Comparison of ENCODE assay signal across 7 mouse cellular contexts in the genomic region with DNA sequence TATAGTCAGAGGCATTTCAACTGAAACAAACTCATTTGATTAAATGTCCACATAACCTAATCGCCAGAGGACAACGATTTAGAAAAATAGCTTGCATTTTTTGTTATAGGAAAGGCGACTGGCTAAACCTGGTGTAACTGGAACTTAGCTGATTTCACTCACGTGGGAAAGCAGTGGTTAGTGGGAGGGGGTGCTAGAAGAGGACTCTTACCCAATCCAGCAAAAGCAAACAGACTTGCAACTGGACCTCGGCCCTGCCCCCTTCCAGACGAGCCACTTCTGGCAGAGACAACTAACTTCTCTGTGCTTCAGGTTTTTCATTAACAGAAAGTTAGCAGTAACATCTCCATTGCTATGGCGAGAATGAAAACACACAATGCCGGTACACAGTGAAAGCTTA. TPM values are rescaled to one million over a fixed set of nuclear protein-coding genes. Genes with fewer than 3 reads are reported as not detected.
DNase-seq lines count a peak whose midpoint lies in the region; ATAC-seq and TF ChIP-seq lines count a peak whose summit lies in the region.

No protein-coding gene starts in this region.

- H3K4me3 ChIP-seq in ES-Bruce4 (ENCODE audit: low read depth, low read length) = peak overlapping the region; percentile 79; the same call in 1 of the 2 replicates
- H3K4me3 ChIP-seq in hindbrain, embryonic 15.5 days = peak overlapping the region; percentile 65
- peak overlapping the region; percentile 96 for H3K4me3 ChIP-seq in liver, embryonic 11.5 days (ENCODE audit: low read depth, low read length)
- peak overlapping the region; percentile 96 for H3K4me3 ChIP-seq in neural tube, embryonic 13.5 days

- no peak overlapping the region for H3K27ac ChIP-seq in ES-Bruce4 (ENCODE audit: insufficient read depth, low read length)
- no peak overlapping the region for H3K27ac ChIP-seq in hindbrain, embryonic 15.5 days (replicated peaks)
- peak overlapping the region; percentile 44; the same call in 1 of the 2 replicates for H3K27ac ChIP-seq in liver, embryonic 11.5 days (ENCODE audit: low read depth, low read length)
- H3K27ac ChIP-seq in neural tube, embryonic 13.5 days (replicated peaks) = no peak overlapping the region

- peak; percentile 40 for DNase-seq in R1 (ENCODE audit: low read depth, low spot score)
- no peak for DNase-seq in liver, embryonic 11.5 days (ENCODE audit: low spot score)

- peaks cover 6% of the 10 kb centered on the region; the same call in 1 of the 2 replicates for H3K36me3 ChIP-seq in ES-Bruce4 (ENCODE audit: control insufficient read depth, insufficient read depth, low read length, poor library complexity, severe bottlenecking)
- H3K36me3 ChIP-seq in hindbrain, embryonic 15.5 days = 0 out of 2 replicates have a peak, but pooled peaks cover 8% of the 10 kb centered on the region
- H3K36me3 ChIP-seq in liver, embryonic 11.5 days (ENCODE audit: control insufficient read depth, insufficient read depth, low read length) = peaks cover 9% of the 10 kb centered on the region; the same call in 1 of the 2 replicates
- H3K36me3 ChIP-seq in neural tube, embryonic 13.5 days = peaks cover 37% of the 10 kb centered on the region

- 41% methylated on average over 8 of the region's 8 CpGs for WGBS in hindbrain, embryonic 15.5 days
- WGBS in liver, embryonic 11.5 days = 37% methylated on average over 8 of the region's 8 CpGs
- WGBS in neural tube, embryonic 13.5 days = 43% methylated on average over 8 of the region's 8 CpGs

- no peaks in the 10 kb centered on the region for H3K9me3 ChIP-seq in ES-Bruce4 (replicated peaks; ENCODE audit: control insufficient read depth, insufficient read depth, low read length, poor library complexity, severe bottlenecking)
- H3K9me3 ChIP-seq in hindbrain, embryonic 15.5 days = no peaks in the 10 kb centered on the region
- no peaks in the 10 kb centered on the region for H3K9me3 ChIP-seq in liver, embryonic 11.5 days (ENCODE audit: control insufficient read depth, low read length)
- H3K9me3 ChIP-seq in neural tube, embryonic 13.5 days = no peaks in the 10 kb centered on the region

- no peak for ATAC-seq in hindbrain, embryonic 15.5 days (ENCODE audit: low FRiP score, low read depth)
- ATAC-seq in liver, embryonic 11.5 days (replicated peaks; ENCODE audit: low FRiP score) = no peak
- no peak for ATAC-seq in neural tube, embryonic 13.5 days (ENCODE audit: low read depth)
- ATAC-seq in megakaryocyte-erythroid progenitor cell, adult 5-6 weeks (replicated peaks; ENCODE audit: low FRiP score, low TSS enrichment, poor library complexity, severe bottlenecking) = no peak
- ATAC-seq in erythroid progenitor cell, adult 5-6 weeks (replicated peaks; ENCODE audit: low FRiP score, poor library complexity, severe bottlenecking) = no peak

- no peak for TF ChIP-seq EP300 in ES-Bruce4 (IDR thresholded peaks at IDR 0.05; ENCODE audit: insufficient read depth, low read depth, low read length)

- H3K4me2 ChIP-seq in hindbrain, embryonic 15.5 days = peak overlapping the region; percentile 61
- peak overlapping the region; percentile 77 for H3K4me2 ChIP-seq in liver, embryonic 11.5 days
- H3K4me2 ChIP-seq in neural tube, embryonic 13.5 days = peak overlapping the region; percentile 88

- H3K4me1 ChIP-seq in ES-Bruce4 (ENCODE audit: control insufficient read depth, insufficient read depth, low read length) = peaks cover 3% of the 10 kb centered on the region
- H3K4me1 ChIP-seq in hindbrain, embryonic 15.5 days (replicated peaks) = peaks cover 41% of the 10 kb centered on the region
- H3K4me1 ChIP-seq in liver, embryonic 11.5 days (replicated peaks; ENCODE audit: control insufficient read depth, insufficient read depth, low read length) = peaks cover 19% of the 10 kb centered on the region
- peaks cover 56% of the 10 kb centered on the region for H3K4me1 ChIP-seq in neural tube, embryonic 13.5 days (replicated peaks)

- no peak for TF ChIP-seq CTCF in ES-Bruce4 (IDR thresholded peaks at IDR 0.05; ENCODE audit: low read depth, low read length)

- no peaks in the 10 kb centered on the region for H3K27me3 ChIP-seq in ES-Bruce4 (ENCODE audit: control insufficient read depth, insufficient read depth, low read length, poor library complexity, severe bottlenecking)
- no peaks in the 10 kb centered on the region for H3K27me3 ChIP-seq in hindbrain, embryonic 15.5 days
- H3K27me3 ChIP-seq in liver, embryonic 11.5 days (replicated peaks; ENCODE audit: control insufficient read depth, insufficient read depth, low read length) = no peaks in the 10 kb centered on the region
- no peaks in the 10 kb centered on the region for H3K27me3 ChIP-seq in neural tube, embryonic 13.5 days

- H3K9ac ChIP-seq in ES-Bruce4 (ENCODE audit: low read depth, poor library complexity, severe bottlenecking) = peak overlapping the region; percentile 93
- H3K9ac ChIP-seq in hindbrain, embryonic 15.5 days = peak overlapping the region; percentile 69; the same call in 1 of the 2 replicates
- peak overlapping the region; percentile 97 for H3K9ac ChIP-seq in liver, embryonic 11.5 days (ENCODE audit: low read depth, low read length)
- H3K9ac ChIP-seq in neural tube, embryonic 13.5 days = peak overlapping the region; percentile 93

- no peak for TF ChIP-seq POLR2A in ES-Bruce4 (IDR thresholded peaks at IDR 0.05; ENCODE audit: insufficient read depth, low read length)

RNA-seq across cellular contexts. Expression of a gene that starts 1.2 kb away (rescaled TPM):
- polyA plus RNA-seq in ES-Bruce4 (2011; ENCODE audit: insufficient read depth, insufficient read length, low read depth, missing spikeins) = 51.9 TPM in 2 replicates
- polyA plus RNA-seq in hindbrain, embryonic 15.5 days (2015; fragmentation: Nextera tagmentation; extraction: Ambion mirVana) = 126 and 131 TPM in 2 replicates
- 145 and 148 TPM in 2 replicates for polyA plus RNA-seq in liver, embryonic 11.5 days (2014; fragmentation: Nextera tagmentation; extraction: Ambion mirVana)
- 130 and 132 TPM in 2 replicates for polyA plus RNA-seq in neural tube, embryonic 13.5 days (2015; fragmentation: Nextera tagmentation; extraction: Ambion mirVana)
- 77.1 and 79.8 TPM in 2 replicates for total RNA-seq in megakaryocyte-erythroid progenitor cell, adult 5-6 weeks (2014; fragmentation: Nextera tagmentation)
- total RNA-seq in megakaryocyte-erythroid progenitor cell, adult 5-6 weeks (2017) = 34.1 and 53.7 TPM in 2 replicates
- total RNA-seq in erythroid progenitor cell, adult 5-6 weeks (2015; ENCODE audit: low replicate concordance) = 16.9 and 27.2 TPM in 2 replicates
- 8.0 and 31.8 TPM in 2 replicates for total RNA-seq in erythroid progenitor cell, adult 5-6 weeks (2017; ENCODE audit: low replicate concordance)

RNA-seq across cellular contexts. Expression of a gene that starts 1.3 kb away (rescaled TPM):
- polyA plus RNA-seq in ES-Bruce4 (2011; ENCODE audit: insufficient read depth, insufficient read length, low read depth, missing spikeins) = 36.2 and 37.1 TPM in 2 replicates
- 131 TPM in 2 replicates for polyA plus RNA-seq in hindbrain, embryonic 15.5 days (2015; fragmentation: Nextera tagmentation; extraction: Ambion mirVana)
- polyA plus RNA-seq in liver, embryonic 11.5 days (2014; fragmentation: Nextera tagmentation; extraction: Ambion mirVana) = 81.1 and 85.3 TPM in 2 replicates
- polyA plus RNA-seq in neural tube, embryonic 13.5 days (2015; fragmentation: Nextera tagmentation; extraction: Ambion mirVana) = 190 and 197 TPM in 2 replicates
- total RNA-seq in megakaryocyte-erythroid progenitor cell, adult 5-6 weeks (2014; fragmentation: Nextera tagmentation) = 3.8 and 5.6 TPM in 2 replicates
- total RNA-seq in megakaryocyte-erythroid progenitor cell, adult 5-6 weeks (2017) = 1.2 and 5.5 TPM in 2 replicates
- total RNA-seq in erythroid progenitor cell, adult 5-6 weeks (2015; ENCODE audit: low replicate concordance) = 2.1 and 9.4 TPM in 2 replicates
- total RNA-seq in erythroid progenitor cell, adult 5-6 weeks (2017; ENCODE audit: low replicate concordance) = 3.3 and 6.9 TPM in 2 replicates

RNA-seq across cellular contexts. Expression of a gene that starts 15.4 kb away (rescaled TPM):
- polyA plus RNA-seq in ES-Bruce4 (2011; ENCODE audit: insufficient read depth, insufficient read length, low read depth, missing spikeins) = 0.42 and 0.55 TPM in 2 replicates
- polyA plus RNA-seq in hindbrain, embryonic 15.5 days (2015; fragmentation: Nextera tagmentation; extraction: Ambion mirVana) = 0.43 and 0.49 TPM in 2 replicates
- 0.62 and 0.68 TPM in 2 replicates for polyA plus RNA-seq in liver, embryonic 11.5 days (2014; fragmentation: Nextera tagmentation; extraction: Ambion mirVana)
- polyA plus RNA-seq in neural tube, embryonic 13.5 days (2015; fragmentation: Nextera tagmentation; extraction: Ambion mirVana) = 0.45 and 0.63 TPM in 2 replicates
- total RNA-seq in megakaryocyte-erythroid progenitor cell, adult 5-6 weeks (2014; fragmentation: Nextera tagmentation) = 1.7 TPM in 1 of 2 replicates, not detected in the other
- not detected in 2 replicates for total RNA-seq in megakaryocyte-erythroid progenitor cell, adult 5-6 weeks (2017)
- not detected in 2 replicates for total RNA-seq in erythroid progenitor cell, adult 5-6 weeks (2015; ENCODE audit: low replicate concordance)
- total RNA-seq in erythroid progenitor cell, adult 5-6 weeks (2017; ENCODE audit: low replicate concordance) = not detected in 2 replicates

RNA-seq across cellular contexts. Expression of a gene that starts 23.2 kb away (rescaled TPM):
- polyA plus RNA-seq in ES-Bruce4 (2011; ENCODE audit: insufficient read depth, insufficient read length, low read depth, missing spikeins) = 15.3 and 15.4 TPM in 2 replicates
- 16.2 and 18.4 TPM in 2 replicates for polyA plus RNA-seq in hindbrain, embryonic 15.5 days (2015; fragmentation: Nextera tagmentation; extraction: Ambion mirVana)
- 11.7 and 12.3 TPM in 2 replicates for polyA plus RNA-seq in liver, embryonic 11.5 days (2014; fragmentation: Nextera tagmentation; extraction: Ambion mirVana)
- polyA plus RNA-seq in neural tube, embryonic 13.5 days (2015; fragmentation: Nextera tagmentation; extraction: Ambion mirVana) = 21.2 and 23.1 TPM in 2 replicates
- 12.0 and 13.2 TPM in 2 replicates for total RNA-seq in megakaryocyte-erythroid progenitor cell, adult 5-6 weeks (2014; fragmentation: Nextera tagmentation)
- 4.0 and 9.5 TPM in 2 replicates for total RNA-seq in megakaryocyte-erythroid progenitor cell, adult 5-6 weeks (2017)
- total RNA-seq in erythroid progenitor cell, adult 5-6 weeks (2015; ENCODE audit: low replicate concordance) = 5.9 and 11.9 TPM in 2 replicates
- 7.7 and 15.1 TPM in 2 replicates for total RNA-seq in erythroid progenitor cell, adult 5-6 weeks (2017; ENCODE audit: low replicate concordance)

RNA-seq across cellular contexts. Expression of a gene that starts 23.6 kb away (rescaled TPM):
- 0.93 and 0.94 TPM in 2 replicates for polyA plus RNA-seq in ES-Bruce4 (2011; ENCODE audit: insufficient read depth, insufficient read length, low read depth, missing spikeins)
- 2.6 and 2.9 TPM in 2 replicates for polyA plus RNA-seq in hindbrain, embryonic 15.5 days (2015; fragmentation: Nextera tagmentation; extraction: Ambion mirVana)
- 2.6 and 2.7 TPM in 2 replicates for polyA plus RNA-seq in liver, embryonic 11.5 days (2014; fragmentation: Nextera tagmentation; extraction: Ambion mirVana)
- 2.4 and 3.5 TPM in 2 replicates for polyA plus RNA-seq in neural tube, embryonic 13.5 days (2015; fragmentation: Nextera tagmentation; extraction: Ambion mirVana)
- 2.5 and 8.5 TPM in 2 replicates for total RNA-seq in megakaryocyte-erythroid progenitor cell, adult 5-6 weeks (2014; fragmentation: Nextera tagmentation)
- 0.80 and 3.3 TPM in 2 replicates for total RNA-seq in megakaryocyte-erythroid progenitor cell, adult 5-6 weeks (2017)
- total RNA-seq in erythroid progenitor cell, adult 5-6 weeks (2015; ENCODE audit: low replicate concordance) = 2.9 TPM in 1 of 2 replicates, not detected in the other
- total RNA-seq in erythroid progenitor cell, adult 5-6 weeks (2017; ENCODE audit: low replicate concordance) = 0.39 TPM in 1 of 2 replicates, not detected in the other
